Mouse (Mus musculus) ZHBTc4 (cell line): ENCODE results near the gene Nectin2.

Experiments used
- DNase-seq: peaks from one replicate; pipeline ENCODE4 v3.0.0-alpha.2; 2011; ENCODE audit warnings: low read depth, low spot score

The Nectin2 gene

DNA sequence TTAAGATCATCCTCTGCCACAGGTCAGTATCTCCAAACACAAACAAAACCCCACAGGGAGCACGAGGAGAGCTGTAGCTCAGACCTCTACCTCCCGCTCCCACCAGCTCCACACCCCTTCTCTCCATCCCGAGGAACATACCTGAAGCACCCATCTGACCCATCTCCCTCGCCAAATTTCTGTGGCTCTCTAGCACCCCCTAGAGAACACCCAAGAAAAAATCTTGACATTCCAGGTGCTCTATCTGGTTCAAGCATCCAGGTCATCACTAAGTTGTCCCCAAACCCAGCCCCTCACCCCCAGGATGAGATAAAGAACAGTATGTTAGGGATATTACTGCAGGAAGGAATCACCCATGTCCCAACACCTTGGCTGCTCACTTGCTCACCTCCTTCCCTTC is 37.1 kb downstream of the Nectin2 start:
- DNase-seq, result peak; percentile 82

DNA sequence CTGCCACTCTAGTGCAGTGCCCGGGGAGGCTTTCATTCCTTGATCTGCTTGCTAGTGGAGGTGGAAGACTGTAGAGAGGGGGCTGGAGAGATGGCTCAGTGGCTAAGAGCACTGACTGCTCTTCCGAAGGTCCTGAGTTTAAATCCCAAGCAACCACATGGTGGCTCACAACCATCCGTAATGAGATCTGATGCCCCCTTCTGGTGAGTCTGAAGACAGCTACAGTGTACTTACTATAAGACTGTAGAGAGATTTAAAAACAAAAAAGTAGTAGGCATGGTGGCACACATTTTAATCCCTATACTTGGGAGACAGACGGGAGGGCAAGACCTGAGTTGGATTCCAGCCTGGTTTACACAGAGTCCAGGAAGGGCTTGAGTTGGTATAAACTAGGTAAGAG is 37.9 kb downstream of the Nectin2 start:
- peak; percentile 80 for DNase-seq

DNA sequence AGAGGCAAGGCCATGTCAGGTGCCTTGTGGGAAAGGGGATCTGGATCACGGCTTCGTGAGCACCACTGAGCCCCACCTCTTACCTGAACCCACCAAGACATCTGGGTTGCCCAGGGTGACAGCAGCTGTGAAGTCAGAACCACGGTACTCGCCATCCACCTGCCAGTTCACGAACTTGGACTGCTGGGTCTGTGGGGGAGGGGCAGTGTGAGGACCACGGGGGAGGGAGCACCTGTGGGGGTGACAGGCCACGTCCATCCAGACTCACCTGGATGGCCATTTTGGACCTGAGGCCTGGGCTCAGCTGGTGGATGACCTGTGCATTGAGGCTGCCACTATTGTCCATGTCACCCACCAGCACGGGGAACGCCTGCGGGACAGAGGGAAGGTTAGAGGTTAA is 39.6 kb downstream of the Nectin2 start:
- DNase-seq, result no peak

DNA sequence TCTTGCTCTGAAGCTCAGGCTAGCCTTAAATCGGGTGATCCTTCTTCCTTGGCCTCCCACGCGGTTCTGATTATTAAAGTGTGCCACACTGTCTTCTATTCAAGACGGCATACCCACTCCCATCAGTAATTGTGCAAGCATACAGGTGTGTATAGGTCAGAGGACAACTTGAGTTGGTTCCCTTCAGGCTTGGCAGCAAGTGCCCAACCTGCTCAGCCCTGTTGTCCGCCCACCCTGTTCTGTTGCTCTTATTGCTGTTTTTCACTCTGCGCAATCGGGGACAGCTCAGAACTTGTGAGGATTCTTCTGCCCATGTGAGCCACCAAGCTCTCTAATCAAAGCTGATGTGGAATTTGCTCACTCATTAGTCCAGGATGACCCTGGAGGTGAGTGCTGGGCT is 45.0 kb downstream of the Nectin2 start:
- DNase-seq, result no peak

DNA sequence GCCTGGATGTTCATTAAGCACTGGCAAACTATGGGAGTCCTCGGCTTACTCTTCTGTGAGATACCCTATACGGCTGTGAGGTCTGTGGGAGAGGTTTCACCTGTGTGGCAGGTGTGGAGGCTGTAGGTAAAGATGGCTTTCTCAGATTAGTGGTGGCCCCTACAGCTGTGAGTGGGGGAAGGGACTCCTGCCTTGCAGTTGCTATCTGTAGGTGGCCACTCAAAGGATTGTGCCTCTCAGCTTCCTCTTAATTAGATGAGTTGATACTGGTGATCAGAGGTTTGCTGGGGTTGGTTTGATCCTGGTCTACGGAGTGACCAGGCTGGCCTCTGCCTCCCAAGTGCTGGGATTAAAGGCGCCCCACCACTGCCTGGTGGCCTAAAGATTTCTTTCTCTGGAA is 45.8 kb downstream of the Nectin2 start:
- no peak for DNase-seq

DNA sequence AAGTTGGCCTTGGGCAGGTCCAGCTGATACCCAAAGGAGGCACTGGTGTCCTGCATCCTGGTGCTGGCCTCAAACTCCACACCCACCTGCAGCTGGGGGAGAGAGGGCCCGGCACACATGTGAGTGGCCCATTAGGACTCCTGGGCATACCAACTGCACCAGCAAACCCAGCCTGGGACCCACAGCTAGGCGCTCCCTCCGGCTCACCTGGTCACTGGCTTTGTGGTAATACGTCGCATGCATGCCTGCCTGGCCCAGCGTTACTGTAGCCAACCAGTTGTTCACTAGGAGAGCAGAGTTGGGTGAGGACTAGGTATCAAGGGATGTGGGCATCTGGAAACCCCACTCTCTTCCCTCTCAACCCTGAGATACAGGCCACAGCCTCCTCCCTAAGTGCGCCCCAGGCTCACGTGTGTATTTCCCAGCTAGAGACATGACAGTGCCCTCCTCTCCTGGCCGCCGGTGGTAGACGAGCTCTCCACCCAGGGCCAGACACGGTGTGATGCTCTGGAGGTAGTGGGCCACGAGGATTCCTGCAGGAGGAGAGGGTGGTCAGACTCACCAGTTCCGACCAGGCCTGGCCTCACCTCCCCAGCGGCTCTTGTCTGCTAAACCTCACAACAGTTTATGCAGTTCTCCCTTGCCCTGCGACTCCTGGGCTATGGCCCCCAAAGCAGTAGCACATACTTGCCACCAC is 47.3 kb downstream of the Nectin2 start:
- no peak for DNase-seq

DNA sequence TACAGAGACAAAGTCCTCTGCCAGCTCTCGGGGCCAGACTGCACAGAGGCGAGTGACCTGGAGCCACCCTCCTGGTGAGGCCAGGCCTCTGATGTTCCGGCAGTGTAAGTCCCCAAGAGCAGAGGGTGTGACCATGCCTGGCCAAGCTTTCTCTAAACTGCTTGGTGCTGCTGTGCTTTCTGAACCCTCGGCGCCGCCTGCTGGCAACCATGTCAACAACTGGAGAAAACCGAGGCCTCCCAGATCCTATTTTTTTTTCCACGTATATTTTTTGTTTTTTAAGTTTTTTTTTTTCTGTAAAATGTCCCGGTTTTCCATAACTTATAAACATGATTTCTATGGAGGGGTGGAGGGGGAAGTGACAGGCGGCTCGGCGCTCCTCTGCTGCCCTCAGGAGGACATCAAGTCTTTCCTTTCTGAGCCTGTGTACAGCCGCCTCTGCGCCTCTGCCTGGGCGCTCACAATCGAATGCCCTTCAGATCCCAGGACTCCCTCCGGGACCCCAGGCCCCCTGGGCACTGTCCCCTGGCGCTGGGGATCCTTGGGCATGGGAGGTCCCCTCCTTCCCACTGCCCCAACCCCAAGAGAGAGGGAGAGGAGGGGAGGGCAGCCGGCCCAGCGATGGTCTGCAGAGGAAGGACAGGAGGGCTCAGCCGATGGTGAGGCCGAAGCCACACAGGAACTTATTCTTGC is 49.1 kb downstream of the Nectin2 start:
- peak; percentile 94 for DNase-seq

DNA sequence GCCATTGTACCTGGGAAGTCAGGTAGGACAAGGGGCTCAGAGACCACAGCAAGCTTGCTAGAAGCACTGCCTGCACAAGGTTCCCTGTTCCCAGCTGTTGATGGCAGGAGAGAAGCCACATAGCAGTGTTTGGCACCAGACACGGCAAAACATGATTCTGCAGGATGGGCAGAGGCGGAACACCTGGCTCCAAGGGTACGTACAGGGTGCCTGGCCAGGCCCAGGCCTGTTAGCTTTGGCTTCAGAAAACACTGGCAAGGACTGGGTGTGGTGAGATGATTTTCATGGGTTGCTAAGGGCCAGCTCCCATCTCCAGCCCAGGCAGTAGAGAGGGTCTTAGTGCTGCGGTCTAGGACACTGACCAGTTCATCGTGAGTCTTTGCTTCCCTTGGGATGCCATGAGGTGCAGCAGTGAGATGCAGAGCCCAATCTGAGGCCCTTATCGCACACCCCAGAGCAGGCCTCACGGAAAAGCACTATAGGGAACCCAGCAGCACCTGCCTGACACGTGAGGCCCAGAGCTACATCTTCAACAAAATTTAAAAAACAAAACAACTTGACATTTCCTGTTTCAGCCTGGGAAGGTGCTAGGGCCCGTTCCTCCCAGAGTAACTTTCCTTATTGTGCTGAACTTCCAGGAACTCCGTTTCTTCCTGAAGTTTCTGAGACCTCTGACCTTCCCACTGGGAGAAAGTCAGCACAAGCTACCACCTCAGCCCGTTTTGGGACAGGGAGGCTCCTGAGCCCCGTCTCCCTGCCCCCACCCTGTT is 49.8 kb downstream of the Nectin2 start:
- DNase-seq, result no peak

DNA sequence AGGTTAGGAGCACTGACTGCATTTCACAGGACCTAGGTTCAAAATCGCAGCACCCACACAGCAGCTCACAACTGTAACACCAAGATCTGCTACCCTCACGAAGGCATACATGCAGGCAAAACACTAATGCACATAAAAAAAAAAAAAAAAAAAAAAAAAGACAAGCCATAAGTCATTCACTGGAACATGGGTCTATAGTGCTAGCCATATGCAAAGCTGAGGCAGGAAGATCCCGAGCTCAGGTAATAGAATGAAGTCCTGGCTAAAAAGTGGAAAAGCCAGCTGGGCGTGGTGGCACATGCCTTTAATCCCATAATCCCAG is 50.5 kb downstream of the Nectin2 start:
- DNase-seq, result no peak

DNA sequence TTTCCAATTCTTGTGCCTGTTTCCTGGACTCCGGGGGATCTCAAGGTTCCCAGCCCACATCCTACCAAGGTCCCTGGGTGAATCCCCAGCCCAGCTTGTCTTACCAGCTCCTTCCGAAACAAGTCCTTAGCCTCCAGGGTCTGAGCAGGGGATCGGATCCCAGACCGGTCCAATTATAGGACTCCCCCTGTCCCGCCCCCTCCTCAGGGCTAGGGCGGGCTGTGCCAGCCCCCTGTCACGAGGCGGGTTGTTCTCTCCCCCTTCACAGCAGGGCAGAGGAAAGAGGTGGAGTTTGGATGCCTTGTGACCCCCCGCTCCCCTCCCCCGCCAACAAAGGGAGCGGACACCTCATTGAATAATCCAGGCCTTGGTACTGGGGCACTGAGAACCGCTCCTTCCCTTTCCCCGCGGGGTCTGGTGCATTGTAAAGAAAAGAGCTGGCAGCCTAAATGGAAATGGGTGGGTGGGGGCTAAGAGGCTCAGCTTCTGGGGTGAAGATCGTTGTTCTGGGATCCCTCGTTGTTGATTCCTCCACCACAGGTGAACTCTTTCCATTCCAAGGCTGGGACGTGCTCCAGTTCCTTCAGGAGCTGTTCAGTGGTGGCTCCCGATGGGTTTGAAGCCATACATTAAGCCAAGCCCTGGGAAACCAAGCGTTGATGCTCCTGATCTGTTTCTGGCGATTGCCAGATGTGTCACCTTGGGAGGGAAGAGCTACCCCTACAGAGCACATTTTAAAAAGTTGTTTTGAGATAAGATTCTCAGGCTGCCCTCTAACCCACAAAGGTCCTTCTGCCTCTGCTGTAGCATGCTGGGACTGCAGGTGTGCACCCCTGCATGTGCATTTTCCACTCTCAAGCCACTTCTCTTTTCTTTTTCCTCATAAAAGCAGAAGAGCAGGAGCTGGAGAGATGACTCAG is 51.1 kb downstream of the Nectin2 start, which contains the start of gene Apoe:
Apoe (minus strand) TSS at position 282 of the 920 bp plus-strand sequence.
- DNase-seq, result peak; percentile 92

DNA sequence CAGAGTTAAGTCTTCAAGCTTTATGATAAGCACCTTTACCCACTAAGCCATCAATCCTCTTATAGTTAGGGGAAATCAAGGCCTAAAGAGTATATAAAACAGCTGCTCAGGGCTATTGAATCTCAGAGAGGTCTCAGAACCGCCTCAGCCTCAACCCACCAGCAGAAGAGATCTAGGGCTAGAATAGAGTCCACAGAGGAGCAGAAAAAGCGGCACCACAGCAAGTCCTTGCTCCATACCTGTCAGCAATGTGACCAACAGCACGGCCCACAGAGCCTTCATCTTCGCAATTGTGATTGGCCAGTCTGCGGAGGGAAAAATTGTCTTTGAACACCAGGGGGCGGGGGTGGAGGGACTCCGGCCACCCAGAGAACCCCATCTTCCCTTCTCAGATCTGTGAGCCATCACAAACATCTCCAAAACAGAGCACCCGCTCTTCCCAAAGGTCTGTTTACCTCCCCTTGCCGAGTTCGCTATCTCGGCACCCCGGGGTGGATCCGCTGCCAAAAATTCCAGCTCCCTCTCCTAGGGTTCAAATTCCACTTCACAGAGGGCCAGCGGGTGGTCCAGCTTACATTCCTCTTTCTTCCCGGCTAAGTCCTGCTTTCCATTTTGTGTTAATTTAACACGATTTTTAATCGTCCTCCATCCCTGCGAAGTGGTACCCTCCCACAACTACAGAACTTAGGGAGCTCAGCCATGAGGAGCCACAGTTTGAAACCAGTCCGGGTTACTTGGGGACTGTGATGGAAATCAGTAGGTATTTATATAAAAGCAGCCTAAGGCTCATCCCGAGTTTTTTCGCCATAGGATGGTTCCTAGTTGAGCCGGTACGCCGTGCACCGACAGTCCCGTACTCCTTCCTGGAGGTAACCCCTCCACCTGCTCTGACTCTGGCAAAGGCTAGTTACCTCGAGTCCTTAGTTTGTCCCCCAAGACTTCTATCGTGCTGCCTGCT is 52.1 kb downstream of the Nectin2 start:
- DNase-seq, result peak; percentile 83

DNA sequence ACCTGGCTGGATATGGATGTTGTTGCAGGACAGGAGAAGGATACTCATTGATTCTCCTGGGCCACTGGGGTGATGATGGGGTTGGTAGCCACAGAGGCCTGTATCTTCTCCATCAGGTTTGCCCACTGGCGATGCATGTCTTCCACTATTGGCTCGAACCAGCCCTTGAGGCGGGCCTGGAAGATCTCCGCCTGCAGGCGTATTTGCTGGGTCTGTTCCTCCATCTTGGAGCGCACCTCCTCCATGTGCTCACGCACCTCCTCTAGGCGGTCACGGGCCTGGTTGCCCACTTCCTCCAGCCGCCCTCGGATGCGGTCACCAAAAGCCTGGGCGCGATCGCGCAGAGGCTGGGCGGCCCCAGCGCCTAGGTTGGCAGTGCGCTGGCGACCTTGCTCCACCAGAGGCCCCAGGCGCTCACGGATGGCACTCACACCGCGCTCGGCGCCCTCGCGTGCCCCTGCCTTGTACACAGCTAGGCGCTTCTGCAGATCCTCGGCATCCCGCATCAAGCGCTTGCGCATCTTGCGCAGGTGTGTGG is 53.9 kb downstream of the Nectin2 start:
- peak; percentile 71 for DNase-seq

DNA sequence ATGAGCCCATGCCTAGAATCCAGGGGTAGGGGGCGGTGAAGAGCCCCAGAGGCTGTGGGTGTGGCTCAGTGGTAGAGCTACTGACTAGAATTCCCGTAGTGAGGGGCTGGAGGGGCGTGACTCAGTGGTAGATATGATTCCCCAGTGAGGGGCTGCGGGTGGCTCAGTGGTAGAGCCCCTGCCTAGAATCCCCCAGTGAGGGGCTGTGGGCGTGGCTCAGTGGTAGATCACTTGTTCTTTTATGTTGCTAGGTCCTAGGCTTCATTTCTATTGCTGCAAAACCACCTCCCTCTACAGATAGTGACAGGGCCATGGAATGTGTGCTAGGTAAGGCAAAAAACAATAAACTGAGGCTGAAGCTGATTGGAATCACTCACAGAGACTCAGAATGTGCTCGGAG is 54.4 kb downstream of the Nectin2 start:
- DNase-seq, result peak; percentile 40

DNA sequence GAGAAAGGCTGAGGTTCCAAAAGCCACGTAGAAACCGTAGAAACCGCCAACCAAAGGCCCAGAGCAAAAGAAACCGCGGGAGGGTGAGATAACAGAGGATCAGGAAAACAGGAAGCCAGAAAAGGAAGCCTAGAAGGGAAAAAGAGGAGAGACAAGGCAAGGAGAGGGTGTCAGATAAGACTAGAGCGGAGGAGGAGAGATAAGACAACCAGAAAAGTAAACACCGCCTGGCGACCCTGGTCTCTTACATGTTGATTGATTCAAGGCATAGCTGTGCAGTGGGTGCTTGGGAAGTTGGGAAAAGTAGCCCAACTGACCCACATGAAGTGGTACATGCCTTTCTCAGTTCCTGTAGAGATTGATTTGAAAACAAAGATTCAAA is 55.1 kb downstream of the Nectin2 start:
- DNase-seq, result no peak

DNA sequence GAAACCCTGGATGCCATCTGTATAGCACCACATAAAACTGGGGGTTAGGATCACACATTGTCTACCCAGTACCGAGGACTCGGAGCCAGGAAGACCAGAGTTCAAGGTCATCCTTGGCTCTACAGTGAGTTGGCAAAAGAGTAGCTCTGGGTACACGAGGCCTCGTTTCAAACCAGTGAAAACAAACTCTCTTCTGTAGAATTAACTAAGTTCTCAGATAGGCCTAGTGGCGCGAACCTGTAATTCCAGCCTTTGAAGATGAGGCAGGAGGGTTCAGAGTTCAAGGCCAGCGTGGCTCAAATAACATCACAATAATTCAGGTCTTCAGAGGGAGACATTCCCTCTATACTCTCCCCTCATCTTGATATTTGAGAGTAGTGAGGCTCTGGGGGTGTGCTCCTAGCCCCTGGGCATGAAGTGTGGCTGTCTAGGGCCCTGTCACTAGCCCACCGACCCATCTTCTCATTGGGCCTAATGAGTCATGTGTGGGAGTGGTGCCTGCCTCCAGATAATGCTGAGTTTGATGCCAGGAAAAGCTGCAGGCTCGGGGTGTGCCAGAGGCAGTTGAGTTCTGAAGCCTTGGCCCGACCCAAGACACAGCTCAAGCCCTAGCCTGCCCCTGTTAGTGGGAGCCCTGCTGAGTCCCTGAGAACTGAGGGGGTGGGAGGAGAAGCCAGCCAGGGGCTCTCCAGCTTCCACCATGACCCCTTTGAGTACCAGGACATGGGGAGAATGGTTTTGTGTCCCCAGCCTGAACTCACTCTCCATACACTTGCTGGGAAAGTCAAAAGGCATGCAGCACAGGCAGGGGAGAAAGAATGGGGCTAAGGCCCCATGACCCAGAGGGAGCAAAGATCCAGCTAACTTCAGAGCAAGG is 55.7 kb downstream of the Nectin2 start:
- no peak for DNase-seq

DNA sequence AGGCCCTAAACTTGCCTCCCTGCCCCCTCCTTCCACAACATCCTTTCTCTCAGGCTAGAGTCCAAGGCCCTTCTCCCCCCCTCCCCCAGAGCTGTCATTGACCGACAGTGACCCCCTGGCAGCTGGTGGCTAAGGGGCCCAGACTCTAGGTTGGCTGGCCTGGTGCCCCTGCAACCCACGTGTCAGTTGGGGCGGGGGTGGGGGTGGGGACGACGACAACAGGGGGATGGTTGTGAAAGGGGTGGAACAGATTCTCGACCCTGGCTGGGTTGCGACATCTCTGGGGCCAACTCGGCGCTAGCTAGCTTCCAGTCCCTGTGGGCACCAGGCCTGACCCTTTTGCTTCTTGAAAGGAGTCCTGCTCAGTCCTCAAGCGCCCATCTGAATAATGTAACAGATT is 56.9 kb downstream of the Nectin2 start:
- DNase-seq, result no peak

DNA sequence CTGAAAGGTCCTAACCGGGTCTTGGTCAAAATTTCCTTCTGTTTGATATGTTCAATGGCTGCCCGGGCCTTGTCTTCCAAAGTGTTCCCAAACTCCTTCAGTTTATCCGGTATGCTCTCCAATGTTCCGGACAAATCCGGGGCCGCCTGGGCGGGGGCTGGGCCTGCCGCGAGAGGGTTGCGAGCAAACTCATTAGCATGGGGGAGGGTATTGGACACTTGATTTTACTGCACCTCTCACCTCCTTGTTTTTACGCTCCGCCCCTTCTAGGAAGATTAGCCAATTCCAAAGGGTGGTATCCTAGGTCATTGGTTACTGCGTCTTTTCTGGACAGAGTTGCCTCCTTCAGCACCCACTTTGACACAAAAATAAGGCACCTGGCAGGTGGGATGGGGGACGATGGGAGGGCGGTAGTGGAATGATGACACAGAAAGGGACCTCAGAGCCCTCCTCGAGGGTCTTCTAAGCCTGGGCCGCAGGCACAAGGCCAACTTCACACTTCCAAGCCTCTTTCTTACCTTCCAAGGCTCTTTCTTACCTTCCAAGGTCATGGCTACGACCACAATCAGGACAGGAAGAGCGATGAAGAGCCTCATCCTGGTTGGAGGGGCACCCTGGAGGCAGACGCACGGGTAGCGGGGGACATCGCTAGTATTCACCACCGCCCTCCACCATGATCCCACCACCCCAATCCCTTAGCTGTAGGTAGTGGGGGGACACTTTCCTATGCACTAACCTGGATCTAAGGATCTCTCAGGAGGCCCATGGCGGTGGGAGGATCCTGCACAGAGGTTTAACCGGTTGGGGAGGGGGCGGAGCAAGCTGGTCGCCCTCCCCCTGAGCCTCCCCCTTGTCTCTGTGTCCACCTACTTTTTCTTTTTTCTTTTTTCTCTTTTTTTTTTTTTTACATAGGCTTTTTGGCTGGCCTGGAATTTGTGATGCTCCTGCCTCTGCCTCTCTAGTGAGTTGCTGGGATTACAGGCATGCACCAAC is 58.1 kb downstream of the Nectin2 start, which contains the start of gene Apoc1:
Apoc1 (minus strand) TSS at position 788 of the 993 bp plus-strand sequence.
- peak; percentile 98 for DNase-seq

DNA sequence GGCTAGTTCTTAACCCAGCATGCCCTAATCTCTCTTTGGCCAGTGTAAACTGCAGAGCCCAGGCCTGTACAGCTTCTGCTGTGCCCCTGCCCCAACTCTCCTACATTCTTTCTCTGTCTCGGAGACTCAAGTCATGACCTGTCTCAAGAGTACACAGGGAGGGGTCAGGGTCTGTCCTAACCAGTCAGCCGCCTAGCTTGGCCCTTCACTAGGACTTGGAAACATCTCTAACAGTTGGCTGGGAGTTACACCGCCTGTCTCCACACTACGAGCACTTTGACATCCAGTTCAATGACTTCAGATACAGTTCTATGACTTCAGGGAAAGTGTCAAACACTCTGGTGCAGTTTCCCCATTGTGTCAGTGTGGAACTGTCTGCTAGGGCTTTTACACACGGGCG is 58.8 kb downstream of the Nectin2 start:
- peak; percentile 76 for DNase-seq
